Mouse (Mus musculus) hindlimb bud, embryonic 11.5 days (tissue): Measurements from ENCODE around the gene Mms19.

Source experiments
- DNase-seq: peaks from one replicate; pipeline ENCODE4 v3.0.0-alpha.2; 2012; ENCODE audit warnings: low read depth, low spot score; ENCODE audit errors: extremely low spot score

Mms19 gene

DNA sequence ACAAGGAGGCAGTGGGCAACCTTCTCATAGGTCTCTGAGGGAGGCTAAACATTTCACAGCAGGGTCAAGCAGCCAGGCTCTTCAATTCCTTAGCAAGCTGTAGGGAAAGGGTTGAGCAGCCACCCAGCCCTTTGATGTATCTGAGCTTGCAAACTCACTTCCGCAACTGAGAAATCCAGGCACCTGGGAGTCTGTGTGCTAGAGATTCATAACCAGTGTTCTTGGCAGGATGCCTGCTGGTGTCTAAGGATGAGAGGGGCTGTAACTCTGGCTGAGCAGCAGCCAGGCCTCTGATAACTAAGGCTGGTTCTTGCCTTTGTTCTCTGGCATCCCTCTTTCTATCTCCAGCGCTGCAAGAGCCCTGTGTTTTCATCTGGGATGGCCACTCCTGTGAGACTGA, 79.3 kb downstream of the Mms19 start:
- DNase-seq, result no peak

DNA sequence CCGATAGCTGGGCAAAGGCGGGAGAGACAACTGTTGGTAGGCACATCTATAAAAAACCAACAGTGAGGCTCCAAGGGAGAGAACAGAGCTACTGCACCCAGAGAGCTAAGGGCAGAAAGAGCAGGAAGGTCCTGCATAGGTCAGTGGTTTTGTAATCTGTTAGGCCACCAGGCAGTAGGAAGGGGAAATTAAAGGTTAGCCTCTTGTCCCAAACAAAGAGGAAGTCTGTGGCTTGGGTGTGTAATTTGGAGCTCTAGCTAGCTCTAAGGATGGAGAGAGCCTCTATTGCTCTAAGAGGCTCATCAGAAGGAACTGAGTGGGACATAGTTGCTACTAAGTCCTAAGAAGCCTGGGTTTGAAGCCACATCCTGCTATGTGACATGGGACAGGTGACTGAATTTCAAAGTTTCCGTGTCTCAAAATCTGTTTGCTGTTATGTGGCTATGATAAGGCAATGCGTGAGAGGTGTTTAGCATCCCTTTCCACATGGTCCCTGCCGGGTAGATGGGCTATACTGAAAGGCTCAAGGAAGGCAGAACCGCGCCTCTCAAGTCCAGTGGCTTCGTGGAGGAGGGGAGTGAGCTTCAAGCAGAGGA, 80.4 kb downstream of the Mms19 start:
- no peak for DNase-seq

DNA sequence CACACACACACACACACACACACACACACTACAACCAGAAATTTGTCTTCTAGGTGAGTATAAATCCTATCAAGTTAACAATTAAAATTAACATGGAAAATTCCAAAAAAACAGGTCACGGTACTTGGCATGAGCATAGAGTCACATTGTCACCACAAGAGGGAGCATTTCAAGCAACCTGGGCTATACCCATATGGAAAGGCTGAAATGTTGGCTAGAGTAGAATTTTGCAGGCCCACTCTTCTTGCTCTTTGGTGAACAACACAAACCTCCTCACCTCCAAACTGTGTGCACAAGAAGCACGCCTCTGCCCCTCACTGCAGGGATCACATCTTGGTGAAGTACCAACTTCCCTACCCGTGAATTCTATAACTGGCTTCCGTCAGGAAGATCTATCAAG, 82.1 kb downstream of the Mms19 start:
- peak; percentile 39 for DNase-seq

DNA sequence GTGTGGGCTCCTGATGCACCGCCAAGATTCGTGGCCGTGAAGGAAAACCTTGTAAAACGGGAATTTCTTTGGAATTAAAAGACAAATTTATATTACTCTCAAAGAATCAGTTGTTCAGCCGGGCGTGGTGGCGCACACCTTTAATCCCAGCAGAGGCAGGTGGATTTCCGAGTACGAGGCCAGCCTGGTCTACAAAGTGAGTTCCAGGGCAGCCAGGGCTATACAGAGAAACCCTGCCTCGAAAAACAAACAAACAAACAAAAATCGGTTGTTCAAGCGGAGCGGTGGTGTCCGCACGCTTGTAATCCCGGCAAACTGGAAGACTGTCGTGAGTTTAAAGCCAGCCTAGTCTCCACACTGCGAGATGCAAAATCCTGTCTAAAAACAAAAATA, 84.6 kb downstream of the Mms19 start:
- no peak for DNase-seq

DNA sequence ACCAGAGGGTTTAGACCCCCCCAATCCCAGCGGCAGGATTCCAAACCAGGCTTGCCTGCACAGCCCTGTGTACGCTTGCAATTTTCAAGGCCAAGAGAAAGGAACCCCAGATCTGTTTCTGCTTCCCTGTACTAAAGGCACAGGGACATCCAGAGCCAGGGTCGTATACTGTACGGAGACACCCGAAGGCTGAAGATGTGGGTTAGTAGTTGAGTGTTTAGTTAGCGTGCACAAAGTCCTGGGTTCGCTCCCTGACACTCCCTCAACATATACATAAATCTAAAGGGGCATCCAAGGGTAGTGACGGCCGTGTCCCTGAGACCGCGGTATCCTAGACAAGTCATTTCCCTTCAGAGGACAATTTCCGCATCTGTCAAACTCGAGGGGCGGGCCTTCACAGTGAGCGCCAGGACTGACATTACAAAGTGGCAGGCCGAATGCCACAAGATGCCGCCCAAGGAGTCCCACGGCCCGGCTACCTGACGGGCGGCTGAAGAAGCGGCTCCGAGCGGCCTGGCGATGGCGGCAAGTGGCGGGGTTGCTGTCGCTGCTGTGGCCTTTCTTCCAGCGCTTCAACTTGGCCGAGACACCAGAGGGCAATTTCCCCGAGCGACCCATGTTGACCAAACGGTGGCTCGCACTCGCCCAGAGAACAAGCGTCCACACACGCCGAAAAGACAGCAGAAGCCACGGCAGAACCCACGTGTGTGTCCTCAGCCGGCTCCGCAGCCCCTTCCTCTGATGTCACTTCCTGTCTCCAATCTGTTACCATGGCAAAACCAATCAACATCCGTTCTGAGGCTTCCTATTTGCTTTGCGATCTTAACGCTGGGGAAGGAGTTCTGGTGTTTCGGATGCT, 85.3 kb downstream of the Mms19 start, which contains the start of gene Rrp12:
Rrp12 (minus strand) TSS at position 714 of the 859 bp plus-strand sequence.
- peak; percentile 89 for DNase-seq

DNA sequence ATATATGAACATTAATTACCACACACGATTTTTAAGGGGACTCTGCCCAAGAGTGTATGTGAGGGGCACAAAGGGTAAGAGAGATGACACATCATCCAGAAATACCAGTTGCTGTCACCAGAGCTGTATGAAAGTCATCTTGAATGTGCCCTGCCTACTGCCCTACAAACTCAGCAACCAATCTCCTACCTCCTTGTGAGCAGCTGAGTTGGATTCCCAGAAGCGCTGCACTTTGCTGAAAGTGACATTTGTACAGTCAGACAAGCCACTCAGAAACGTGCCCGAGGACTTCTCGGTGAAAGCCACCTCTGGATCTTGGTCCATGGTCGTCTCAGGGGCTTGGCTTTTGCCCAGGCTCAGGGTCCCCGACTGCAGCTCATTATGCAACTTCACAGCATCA, 86.0 kb downstream of the Mms19 start:
- no peak for DNase-seq
